Mouse (Mus musculus): Measurements from ENCODE around the gene Ccdc60.

DNA sequence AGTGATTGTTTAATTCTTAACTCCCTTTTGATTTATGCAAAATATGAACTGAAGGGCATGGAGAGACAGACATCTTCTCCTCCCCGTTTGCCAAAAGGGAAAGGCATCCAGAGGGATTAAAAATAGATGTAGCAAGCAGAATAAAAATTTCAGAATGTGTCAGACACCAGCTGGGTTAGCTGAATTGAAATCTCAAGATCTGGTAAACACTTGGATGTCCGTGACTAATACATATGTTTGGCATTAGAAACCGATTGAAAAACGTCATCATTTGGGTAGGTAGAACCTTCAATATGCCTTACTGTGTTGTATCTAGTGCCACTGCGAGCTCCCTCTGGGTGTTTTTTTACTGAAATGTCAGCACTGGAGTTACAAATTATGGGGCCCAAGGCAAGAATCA, 4.7 kb upstream of the Ccdc60 start:
- no peak for TF ChIP-seq USF1 (IDR thresholded peaks at IDR 0.05; ENCODE audit: low read depth)
- TF ChIP-seq CTCF (IDR thresholded peaks at IDR 0.05; ENCODE audit: control insufficient read depth, insufficient read depth, insufficient read length): no peak

Data from C2C12 (cell line).